Mouse (Mus musculus) midbrain, embryonic 12.5 days (tissue): ENCODE data around the gene Col18a1. TPM values are rescaled to one million over a fixed set of nuclear protein-coding genes. Genes with fewer than 3 reads are reported as not detected.
A peak's percentile ranks its signal among the peaks of the same experiment; 100 is the strongest.

Experiments used
- ATAC-seq: fragments of 200-750 bp; cut with Nextera tagmentation; 2 replicates; pipeline ENCODE4 v1.8.0; 2017; ENCODE audit warnings: low read depth, moderate TSS enrichment, moderate library complexity; ENCODE audit not compliant: low FRiP score
- H3K27ac ChIP-seq: fragments of 300-500 bp; sonication (generic); replicated peaks from 2 replicates; pipeline ENCODE4 v1.5.1; 2016; ENCODE audit warnings: mild to moderate bottlenecking
- H3K27me3 ChIP-seq: fragments of 300-500 bp; sonication (generic); 2 replicates; pipeline ENCODE4 v1.6.1; 2016; ENCODE audit warnings: mild to moderate bottlenecking
- H3K36me3 ChIP-seq: fragments of 300-500 bp; sonication (generic); 2 replicates; pipeline ENCODE4 v1.6.1; 2016
- H3K4me1 ChIP-seq: fragments of 300-500 bp; sonication (generic); 2 replicates; pipeline ENCODE4 v1.6.1; 2016
- H3K4me2 ChIP-seq: fragments of 300-500 bp; sonication (generic); replicated peaks from 2 replicates; pipeline ENCODE4 v1.6.1; 2016; ENCODE audit warnings: mild to moderate bottlenecking, moderate library complexity
- H3K4me3 ChIP-seq: fragments of 300-500 bp; sonication (generic); 2 replicates; pipeline ENCODE4 v1.5.1; 2016; ENCODE audit warnings: mild to moderate bottlenecking
- H3K9ac ChIP-seq: fragments of 300-500 bp; sonication (generic); replicated peaks from 2 replicates; pipeline ENCODE4 v1.6.1; 2016; ENCODE audit warnings: mild to moderate bottlenecking, moderate library complexity
- H3K9me3 ChIP-seq: fragments of 300-500 bp; sonication (generic); 2 replicates; pipeline ENCODE4 v1.6.1; 2016; ENCODE audit warnings: mild to moderate bottlenecking
- WGBS: fragments of 180-500 bp; shearing (Covaris S2); methylation state at CpG from one replicate; pipeline ENCODE4 v1.1.7; 2016; 5-methylcytosine and 5-hydroxymethylcytosine counted together
- polyA plus RNA-seq: library from polyadenylated mRNA; unstranded; fragments of >200 nt; fragmentation: Nextera tagmentation; extraction: Ambion mirVana; gene quantifications from 2 replicates; pipeline ENCODE4 v1.2.1, GENCODE M21; 2016

Col18a1 gene
- polyA plus RNA-seq, 1 experiment from 2014 or later: 90.0 TPM

- no peaks in the 10 kb centered on the region for H3K9me3 ChIP-seq
- H3K27me3 ChIP-seq: no peaks in the 10 kb centered on the region
- H3K4me2 ChIP-seq: no peak overlapping the region
- H3K4me3 ChIP-seq: no peak overlapping the region
- no peaks in the 10 kb centered on the region for H3K36me3 ChIP-seq
- peak; percentile 34; the same call in 1 of the 2 replicates for ATAC-seq
- H3K4me1 ChIP-seq: peaks cover 10% of the 10 kb centered on the region
- 31% methylated on average over 4 of the region's 4 CpGs for WGBS
- peak overlapping the region; percentile 39; the same call in 1 of the 2 replicates for H3K27ac ChIP-seq
- no peak overlapping the region for H3K9ac ChIP-seq
Measured at GRCm38 (mm10) chr10:77116537-77117455, 49.6 kb downstream of the Col18a1 start.

- H3K4me3 ChIP-seq: no peak overlapping the region
- no peak for ATAC-seq
- no peaks in the 10 kb centered on the region for H3K36me3 ChIP-seq
- no peak overlapping the region for H3K4me2 ChIP-seq
- 74% methylated on average over 19 of the region's 19 CpGs for WGBS
- H3K27ac ChIP-seq: no peak overlapping the region
- no peaks in the 10 kb centered on the region for H3K9me3 ChIP-seq
- no peaks in the 10 kb centered on the region for H3K27me3 ChIP-seq
- H3K4me1 ChIP-seq: peaks cover 10% of the 10 kb centered on the region
- H3K9ac ChIP-seq: no peak overlapping the region
Measured at GRCm38 (mm10) chr10:77113489-77114240, 52.7 kb downstream of the Col18a1 start.

- H3K9ac ChIP-seq: no peak overlapping the region
- 86% methylated on average over 4 of the region's 4 CpGs for WGBS
- no peak; the same call in 1 of the 2 replicates for ATAC-seq
- no peak overlapping the region for H3K4me3 ChIP-seq
- peaks cover 7% of the 10 kb centered on the region for H3K4me1 ChIP-seq
- H3K27ac ChIP-seq: no peak overlapping the region
- no peaks in the 10 kb centered on the region for H3K9me3 ChIP-seq
- H3K4me2 ChIP-seq: no peak overlapping the region
- no peaks in the 10 kb centered on the region for H3K36me3 ChIP-seq
- H3K27me3 ChIP-seq: no peaks in the 10 kb centered on the region
Measured at GRCm38 (mm10) chr10:77111550-77112249, 54.6 kb downstream of the Col18a1 start.

GRCm38 (mm10) chr10:77110843-77111242 lies 55.5 kb downstream of the Col18a1 start:
- no peak for ATAC-seq
- no peaks in the 10 kb centered on the region for H3K36me3 ChIP-seq
- no peak overlapping the region for H3K4me3 ChIP-seq
- H3K4me1 ChIP-seq: no peaks in the 10 kb centered on the region
- no peaks in the 10 kb centered on the region for H3K9me3 ChIP-seq
- H3K27me3 ChIP-seq: no peaks in the 10 kb centered on the region
- WGBS: 76% methylated on average over 7 of the region's 7 CpGs
- no peak overlapping the region for H3K9ac ChIP-seq
- no peak overlapping the region for H3K4me2 ChIP-seq
- H3K27ac ChIP-seq: no peak overlapping the region

- 94% methylated on average over 9 of the region's 9 CpGs for WGBS
- no peaks in the 10 kb centered on the region for H3K36me3 ChIP-seq
- no peak overlapping the region for H3K27ac ChIP-seq
- H3K4me1 ChIP-seq: no peaks in the 10 kb centered on the region
- H3K4me2 ChIP-seq: no peak overlapping the region
- no peak overlapping the region for H3K9ac ChIP-seq
- no peaks in the 10 kb centered on the region for H3K27me3 ChIP-seq
- H3K9me3 ChIP-seq: no peaks in the 10 kb centered on the region
- H3K4me3 ChIP-seq: no peak overlapping the region
- no peak for ATAC-seq
Measured at GRCm38 (mm10) chr10:77110010-77110409, 56.3 kb downstream of the Col18a1 start.

- Histone ChIP-seq H3K4me2 (no peak overlapping the region), H3K9me3 (no peaks in the 10 kb centered on the region), H3K27me3 (no peaks in the 10 kb centered on the region), H3K36me3 (no peaks in the 10 kb centered on the region), H3K27ac (no peak overlapping the region), H3K4me3 (no peak overlapping the region), H3K9ac (no peak overlapping the region), H3K4me1 (no peaks in the 10 kb centered on the region)
- no peak for ATAC-seq
- 85% methylated on average over 4 of the region's 4 CpGs for WGBS
Measured at GRCm38 (mm10) chr10:77108106-77108505, 58.2 kb downstream of the Col18a1 start.

- ATAC-seq: no peak
- Histone ChIP-seq H3K4me1 (no peaks in the 10 kb centered on the region), H3K27ac (no peak overlapping the region), H3K9me3 (no peaks in the 10 kb centered on the region), H3K36me3 (no peaks in the 10 kb centered on the region), H3K27me3 (no peaks in the 10 kb centered on the region), H3K9ac (no peak overlapping the region), H3K4me2 (no peak overlapping the region), H3K4me3 (no peak overlapping the region)
Measured at GRCm38 (mm10) chr10:77104327-77104726, 62.0 kb downstream of the Col18a1 start.

- no peak overlapping the region for H3K4me3 ChIP-seq
- H3K9ac ChIP-seq: no peak overlapping the region
- H3K9me3 ChIP-seq: no peaks in the 10 kb centered on the region
- 69% methylated on average over 8 of the region's 8 CpGs for WGBS
- ATAC-seq: no peak
- H3K27me3 ChIP-seq: no peaks in the 10 kb centered on the region
- H3K36me3 ChIP-seq: no peaks in the 10 kb centered on the region
- no peaks in the 10 kb centered on the region for H3K4me1 ChIP-seq
- no peak overlapping the region for H3K4me2 ChIP-seq
- H3K27ac ChIP-seq: no peak overlapping the region
Measured at GRCm38 (mm10) chr10:77103689-77104088, 62.7 kb downstream of the Col18a1 start.

- no peaks in the 10 kb centered on the region for H3K27me3 ChIP-seq
Measured at GRCm38 (mm10) chr10:77099777-77100176, 66.6 kb downstream of the Col18a1 start.

GRCm38 (mm10) chr10:77098619-77099018 lies 67.7 kb downstream of the Col18a1 start:
- no peaks in the 10 kb centered on the region for H3K36me3 ChIP-seq
- no peak overlapping the region for H3K4me3 ChIP-seq
- no peak overlapping the region for H3K27ac ChIP-seq
- no peak for ATAC-seq
- no peaks in the 10 kb centered on the region for H3K27me3 ChIP-seq
- H3K4me1 ChIP-seq: peaks cover 11% of the 10 kb centered on the region
- no peak overlapping the region for H3K4me2 ChIP-seq
- H3K9ac ChIP-seq: no peak overlapping the region
- WGBS: 85% methylated on average over 2 of the region's 2 CpGs
- no peaks in the 10 kb centered on the region for H3K9me3 ChIP-seq

More at GRCm38 (mm10) chr10:77099777-77100176, 66.6 kb downstream of the Col18a1 start:
- ATAC-seq: no peak
- Histone ChIP-seq H3K9me3 (no peaks in the 10 kb centered on the region), H3K4me1 (peaks cover 11% of the 10 kb centered on the region), H3K4me2 (no peak overlapping the region), H3K36me3 (no peaks in the 10 kb centered on the region), H3K9ac (no peak overlapping the region), H3K27ac (no peak overlapping the region), H3K4me3 (no peak overlapping the region)
- WGBS: 87% methylated on average over 4 of the region's 4 CpGs

GRCm38 (mm10) chr10:77097890-77098200 lies 68.5 kb downstream of the Col18a1 start:
- peaks cover 11% of the 10 kb centered on the region for H3K4me1 ChIP-seq
- H3K4me2 ChIP-seq: no peak overlapping the region
- H3K9me3 ChIP-seq: peaks cover 6% of the 10 kb centered on the region; the same call in 1 of the 2 replicates
- no peak overlapping the region for H3K9ac ChIP-seq
- no peaks in the 10 kb centered on the region for H3K27me3 ChIP-seq
- no peak for ATAC-seq
- peaks cover 3% of the 10 kb centered on the region; the same call in 1 of the 2 replicates for H3K36me3 ChIP-seq
- no peak overlapping the region for H3K4me3 ChIP-seq
- whole genome bisulfite sequencing: 86% methylated on average over 4 of the region's 4 CpGs
- H3K27ac ChIP-seq: no peak overlapping the region
